Mouse (Mus musculus) right cerebral cortex, adult 2 months (tissue): Measurements from ENCODE around the gene Trmt10c.
"Not testable (repeated sequence)": the region's sequence is repeated elsewhere in the genome, so short reads cannot be mapped to it uniquely, and the experiment has no call there.

Experiments
- DNase-seq, 2 experiments: peaks; one replicate each; pipeline ENCODE4 v3.0.0; 2021 to 2022; ENCODE audit warnings: low spot score in 2 of 2

Trmt10c gene

GRCm38 (mm10) chr16:56037138-56038010 lies at the start of gene Trmt10c:
Trmt10c (minus strand) TSS chr16:56037819.
- DNase-seq, result peak; percentile 92 to 93

GRCm38 (mm10) chr16:56086336-56086735 lies 48.7 kb upstream of the Trmt10c start:
- no peak for DNase-seq

GRCm38 (mm10) chr16:56081691-56082090 lies 44.1 kb upstream of the Trmt10c start:
- no peak for DNase-seq

- DNase-seq, result no peak
These were observed 41.8 kb upstream of the Trmt10c start for GRCm38 (mm10) chr16:56079419-56079818.

- DNase-seq, result no peak
These were observed 38.7 kb upstream of the Trmt10c start for GRCm38 (mm10) chr16:56076121-56076869.

GRCm38 (mm10) chr16:56075222-56076111 lies 37.8 kb upstream of the Trmt10c start:
- DNase-seq, result peak; percentile 75 to 81

- no peak for DNase-seq
These were observed 36.9 kb upstream of the Trmt10c start for GRCm38 (mm10) chr16:56074565-56074964.

- DNase-seq, result no peak
These were observed 36.5 kb upstream of the Trmt10c start for GRCm38 (mm10) chr16:56074122-56074521.

- DNase-seq, result not testable (repeated sequence)
These were observed 35.5 kb upstream of the Trmt10c start for GRCm38 (mm10) chr16:56073150-56073549.

- no peak for DNase-seq
These were observed 34.9 kb upstream of the Trmt10c start for GRCm38 (mm10) chr16:56072533-56072932.

- DNase-seq, result no peak
These were observed 34.0 kb upstream of the Trmt10c start for GRCm38 (mm10) chr16:56071317-56072232.

GRCm38 (mm10) chr16:56068523-56069070 lies 31.0 kb upstream of the Trmt10c start:
- DNase-seq, result no peak

- no peak for DNase-seq
These were observed 28.5 kb upstream of the Trmt10c start for GRCm38 (mm10) chr16:56066113-56066512.

GRCm38 (mm10) chr16:56064334-56064990 lies 26.8 kb upstream of the Trmt10c start:
- peak; percentile 62 to 71 for DNase-seq

- DNase-seq, result no peak
These were observed 25.4 kb upstream of the Trmt10c start for GRCm38 (mm10) chr16:56062981-56063380.

- no peak for DNase-seq
These were observed 24.5 kb upstream of the Trmt10c start for GRCm38 (mm10) chr16:56061995-56062594.

GRCm38 (mm10) chr16:56058151-56058550 lies 20.5 kb upstream of the Trmt10c start:
- DNase-seq, result no peak

- no peak for DNase-seq
These were observed 19.4 kb upstream of the Trmt10c start for GRCm38 (mm10) chr16:56056944-56057590.

- no peak for DNase-seq
These were observed 18.3 kb upstream of the Trmt10c start for GRCm38 (mm10) chr16:56055911-56056310.
